Mouse (Mus musculus): ENCODE measurements at regions not wholly inside any gene's neighbourhood (a gene's known extent, or its start where the extent isn't known, plus 50 kb on each side); places are given as distances from the start of the nearest gene placed in this dataset.

GRCm38 (mm10) chr13:32398616-32399015, 60.1 kb upstream of the Gmds start:
- TF ChIP-seq CTCF (IDR thresholded peaks at IDR 0.05; ENCODE audit: borderline replicate concordance, control insufficient read depth, extremely low read depth, insufficient read depth, low read length, poor library complexity) (no peak), POLR2A (IDR thresholded peaks at IDR 0.05; ENCODE audit: control insufficient read depth, extremely low read depth, insufficient read depth, low read length, poor library complexity) (no peak)

Measured in thymus, adult 2 months (tissue).